Mouse (Mus musculus): ENCODE results near the gene Arv1. TPM values are rescaled to one million over a fixed set of nuclear protein-coding genes. Genes with fewer than 3 reads are reported as not detected.

Arv1 gene
- polyA plus RNA-seq (2015; fragmentation: Nextera tagmentation; extraction: Ambion mirVana): 4.8 and 5.7 TPM in 2 replicates

DNA sequence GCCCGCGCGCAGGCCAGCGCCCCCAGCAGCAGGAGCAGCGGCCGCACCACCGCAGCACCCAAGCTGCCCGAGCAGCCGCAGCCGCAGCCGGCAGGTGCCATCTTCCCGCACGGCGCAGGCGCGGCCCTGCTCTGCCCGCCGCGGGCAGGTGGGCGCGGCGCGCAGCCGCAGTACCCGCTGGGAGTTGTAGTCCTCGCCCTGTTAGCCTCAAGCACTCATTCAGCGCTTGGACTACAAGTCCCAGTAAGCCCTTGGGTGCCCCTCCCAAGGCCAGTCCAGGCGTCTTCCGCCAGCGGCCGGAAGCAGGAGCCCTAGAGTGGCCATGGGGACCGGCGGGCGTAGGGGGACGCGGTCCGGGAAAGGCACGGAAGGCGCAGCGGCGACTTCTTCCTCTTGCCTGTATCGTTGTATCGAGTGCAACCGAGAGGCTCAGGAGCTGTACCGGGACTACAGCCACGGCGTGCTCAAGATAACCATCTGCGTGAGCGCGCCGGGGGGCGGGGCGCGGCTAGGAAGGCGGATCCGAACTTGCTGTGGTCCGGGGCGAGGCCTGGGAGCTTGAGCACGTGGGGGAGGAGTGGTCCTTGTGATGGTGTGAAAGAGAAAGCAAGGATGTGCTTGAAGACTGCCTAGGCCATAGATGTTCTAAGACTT, at the start of gene Arv1, which contains the start of gene Ttc13:
TSS of gene Arv1 (plus strand) at position 278 of the 654 bp plus-strand sequence.
TSS of gene Ttc13 (minus strand) at position 122 of the 654 bp plus-strand sequence.
- Histone ChIP-seq H3K9ac (ENCODE audit: low read depth, low read length) (peak within 1 kb of the TSS; percentile 89), H3K4me3 (ENCODE audit: low read depth, low read length) (peak within 1 kb of the TSS; percentile 95), H3K27me3 (ENCODE audit: control insufficient read depth, insufficient read depth, low read depth, low read length) (no peaks in the 10 kb centered on the region), H3K9me3 (replicated peaks; ENCODE audit: control insufficient read depth, low read length) (no peaks in the 10 kb centered on the region), H3K36me3 (ENCODE audit: control insufficient read depth, insufficient read depth) (no peaks in the 10 kb centered on the region), H3K27ac (ENCODE audit: low read length) (peak within 1 kb of the TSS; percentile 77), H3K4me2 (ENCODE audit: low read depth, low read length) (peak within 1 kb of the TSS; percentile 94), H3K4me1 (ENCODE audit: control insufficient read depth, low read depth, low read length) (peaks cover 23% of the 10 kb centered on the region)
- peak; percentile 100 for ATAC-seq (ENCODE audit: low read depth)
- under 1% methylated on average over 59 of the region's 59 CpGs for WGBS (ENCODE audit: insufficient replicate concordance)

- no peaks in the 10 kb centered on the region for H3K4me1 ChIP-seq (ENCODE audit: control insufficient read depth, low read depth, low read length)
- H3K27ac ChIP-seq (ENCODE audit: low read length): no peak overlapping the region
- H3K4me2 ChIP-seq (ENCODE audit: low read depth, low read length): no peak overlapping the region
- no peaks in the 10 kb centered on the region for H3K27me3 ChIP-seq (ENCODE audit: control insufficient read depth, insufficient read depth, low read depth, low read length)
- no peaks in the 10 kb centered on the region for H3K9me3 ChIP-seq (replicated peaks; ENCODE audit: control insufficient read depth, low read length)
- ATAC-seq (ENCODE audit: low read depth): no peak
- 83% methylated on average over 2 of the region's 2 CpGs for WGBS (ENCODE audit: insufficient replicate concordance)
- H3K4me3 ChIP-seq (ENCODE audit: low read depth, low read length): no peak overlapping the region
- no peak overlapping the region for H3K9ac ChIP-seq (ENCODE audit: low read depth, low read length)
- no peaks in the 10 kb centered on the region for H3K36me3 ChIP-seq (ENCODE audit: control insufficient read depth, insufficient read depth)
Measured at GRCm38 (mm10) chr8:124672345-124672744, 49.6 kb upstream of the Arv1 start.

DNA sequence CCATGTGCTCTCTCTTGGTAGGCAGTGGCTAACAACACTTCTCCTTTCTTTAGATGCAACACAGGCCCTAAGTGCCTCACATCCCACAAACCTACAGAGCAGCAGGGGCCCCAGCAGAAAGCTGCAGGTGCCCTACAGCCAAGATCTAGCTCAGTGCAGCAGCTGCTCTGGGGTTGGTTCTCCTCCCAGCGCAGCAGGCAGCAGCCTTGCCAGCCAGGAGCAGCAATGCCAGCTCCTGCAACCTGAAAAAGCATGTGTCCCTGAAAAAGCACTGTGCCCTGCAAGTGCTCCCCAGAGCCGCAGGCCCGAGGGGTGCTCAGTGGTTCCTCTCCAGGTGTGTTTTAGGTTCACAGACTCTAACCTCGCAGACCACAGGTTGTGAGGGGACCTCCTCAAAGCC, 45.3 kb upstream of the Arv1 start:
- Histone ChIP-seq H3K36me3 (ENCODE audit: control insufficient read depth, insufficient read depth) (peaks cover 2% of the 10 kb centered on the region), H3K4me2 (ENCODE audit: low read depth, low read length) (no peak overlapping the region), H3K27ac (ENCODE audit: low read length) (no peak overlapping the region), H3K4me3 (ENCODE audit: low read depth, low read length) (no peak overlapping the region), H3K9ac (ENCODE audit: low read depth, low read length) (no peak overlapping the region), H3K27me3 (ENCODE audit: control insufficient read depth, insufficient read depth, low read depth, low read length) (no peaks in the 10 kb centered on the region), H3K4me1 (ENCODE audit: control insufficient read depth, low read depth, low read length) (no peaks in the 10 kb centered on the region), H3K9me3 (replicated peaks; ENCODE audit: control insufficient read depth, low read length) (no peaks in the 10 kb centered on the region)
- ATAC-seq (ENCODE audit: low read depth): no peak
- WGBS (ENCODE audit: insufficient replicate concordance): 73% methylated on average over 4 of the region's 4 CpGs

GRCm38 (mm10) chr8:124677078-124677477, 44.9 kb upstream of the Arv1 start:
- no peaks in the 10 kb centered on the region for H3K4me1 ChIP-seq (ENCODE audit: control insufficient read depth, low read depth, low read length)
- H3K9ac ChIP-seq (ENCODE audit: low read depth, low read length): no peak overlapping the region
- no peaks in the 10 kb centered on the region for H3K9me3 ChIP-seq (replicated peaks; ENCODE audit: control insufficient read depth, low read length)
- H3K4me3 ChIP-seq (ENCODE audit: low read depth, low read length): no peak overlapping the region
- WGBS (ENCODE audit: insufficient replicate concordance): 82% methylated on average over 7 of the region's 7 CpGs
- peaks cover 2% of the 10 kb centered on the region for H3K36me3 ChIP-seq (ENCODE audit: control insufficient read depth, insufficient read depth)
- H3K27ac ChIP-seq (ENCODE audit: low read length): no peak overlapping the region
- H3K27me3 ChIP-seq (ENCODE audit: control insufficient read depth, insufficient read depth, low read depth, low read length): no peaks in the 10 kb centered on the region
- no peak overlapping the region for H3K4me2 ChIP-seq (ENCODE audit: low read depth, low read length)
- ATAC-seq (ENCODE audit: low read depth): no peak; the same call in 1 of the 2 replicates

DNA sequence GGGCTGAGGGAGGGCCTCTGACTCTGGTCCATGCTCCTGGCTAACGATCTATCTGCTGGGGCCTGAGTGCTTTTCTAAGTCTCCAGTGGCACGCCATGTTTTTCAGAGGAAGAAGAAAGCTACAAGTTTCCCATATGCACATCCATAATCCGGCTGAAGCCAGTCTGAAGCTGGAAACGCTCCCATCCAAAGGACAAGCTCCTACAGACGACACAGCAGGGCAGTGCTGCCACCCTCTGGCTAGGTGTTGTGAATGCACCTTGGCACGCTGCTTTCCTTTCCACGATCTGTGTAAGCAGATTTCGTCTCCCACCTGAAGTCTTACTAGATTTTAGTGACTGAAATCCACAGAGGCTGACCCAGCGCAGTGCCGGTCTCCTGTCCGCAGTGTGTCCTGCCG, 44.5 kb upstream of the Arv1 start:
- no peaks in the 10 kb centered on the region for H3K9me3 ChIP-seq (replicated peaks; ENCODE audit: control insufficient read depth, low read length)
- H3K9ac ChIP-seq (ENCODE audit: low read depth, low read length): no peak overlapping the region
- no peaks in the 10 kb centered on the region for H3K4me1 ChIP-seq (ENCODE audit: control insufficient read depth, low read depth, low read length)
- H3K4me3 ChIP-seq (ENCODE audit: low read depth, low read length): no peak overlapping the region
- H3K27me3 ChIP-seq (ENCODE audit: control insufficient read depth, insufficient read depth, low read depth, low read length): no peaks in the 10 kb centered on the region
- no peak overlapping the region for H3K4me2 ChIP-seq (ENCODE audit: low read depth, low read length)
- peaks cover 2% of the 10 kb centered on the region for H3K36me3 ChIP-seq (ENCODE audit: control insufficient read depth, insufficient read depth)
- no peak for ATAC-seq (ENCODE audit: low read depth)
- WGBS (ENCODE audit: insufficient replicate concordance): 60% methylated on average over 12 of the region's 12 CpGs
- H3K27ac ChIP-seq (ENCODE audit: low read length): no peak overlapping the region

- Histone ChIP-seq H3K4me1 (ENCODE audit: control insufficient read depth, low read depth, low read length) (no peaks in the 10 kb centered on the region), H3K4me2 (ENCODE audit: low read depth, low read length) (no peak overlapping the region), H3K27ac (ENCODE audit: low read length) (no peak overlapping the region), H3K9ac (ENCODE audit: low read depth, low read length) (no peak overlapping the region), H3K36me3 (ENCODE audit: control insufficient read depth, insufficient read depth) (peaks cover 2% of the 10 kb centered on the region), H3K4me3 (ENCODE audit: low read depth, low read length) (no peak overlapping the region), H3K9me3 (replicated peaks; ENCODE audit: control insufficient read depth, low read length) (no peaks in the 10 kb centered on the region), H3K27me3 (ENCODE audit: control insufficient read depth, insufficient read depth, low read depth, low read length) (no peaks in the 10 kb centered on the region)
- WGBS (ENCODE audit: insufficient replicate concordance): 84% methylated on average over 13 of the region's 13 CpGs
- no peak for ATAC-seq (ENCODE audit: low read depth)
Measured at GRCm38 (mm10) chr8:124678246-124678645, 43.7 kb upstream of the Arv1 start.

DNA sequence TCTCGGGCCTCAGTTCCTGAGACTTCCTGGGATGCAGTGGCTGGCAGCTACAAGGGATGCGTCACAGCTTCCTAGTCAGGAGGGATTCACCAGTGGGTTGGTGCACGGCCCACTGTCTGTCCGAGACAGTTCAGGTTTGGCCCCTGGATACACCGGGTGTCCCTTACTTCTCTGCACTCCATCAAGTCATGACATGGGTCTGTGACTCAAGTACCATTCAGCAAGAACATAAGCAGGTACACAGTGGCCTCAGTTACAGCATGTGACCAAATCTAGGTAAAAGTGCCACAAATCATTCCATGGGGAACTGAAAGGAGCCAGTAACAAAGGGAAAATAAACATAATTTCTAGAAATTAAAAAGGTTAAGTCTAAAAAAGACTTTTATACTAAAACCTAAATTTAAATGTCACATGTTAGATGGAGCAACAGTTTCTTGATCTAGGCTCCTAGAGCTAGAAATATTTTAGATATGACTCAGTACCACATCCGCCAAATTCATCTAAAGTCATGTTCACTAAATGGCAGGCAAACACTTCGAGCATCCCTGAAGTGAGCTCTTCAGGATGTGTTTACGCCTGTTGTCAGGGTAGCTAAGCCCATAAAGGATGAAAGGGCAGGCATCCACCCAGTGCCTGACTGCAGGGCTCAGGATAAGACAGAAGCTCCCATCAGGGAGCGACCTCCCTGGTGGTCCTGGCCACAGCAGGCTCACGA, 40.7 kb upstream of the Arv1 start:
- H3K4me1 ChIP-seq (ENCODE audit: control insufficient read depth, low read depth, low read length): no peaks in the 10 kb centered on the region
- 81% methylated on average over 10 of the region's 10 CpGs for whole genome bisulfite sequencing (ENCODE audit: insufficient replicate concordance)
- H3K27me3 ChIP-seq (ENCODE audit: control insufficient read depth, insufficient read depth, low read depth, low read length): no peaks in the 10 kb centered on the region
- H3K36me3 ChIP-seq (ENCODE audit: control insufficient read depth, insufficient read depth): peaks cover 4% of the 10 kb centered on the region
- H3K27ac ChIP-seq (ENCODE audit: low read length): no peak overlapping the region
- no peak overlapping the region for H3K4me2 ChIP-seq (ENCODE audit: low read depth, low read length)
- no peaks in the 10 kb centered on the region for H3K9me3 ChIP-seq (replicated peaks; ENCODE audit: control insufficient read depth, low read length)
- H3K4me3 ChIP-seq (ENCODE audit: low read depth, low read length): no peak overlapping the region
- H3K9ac ChIP-seq (ENCODE audit: low read depth, low read length): no peak overlapping the region
- no peak for ATAC-seq (ENCODE audit: low read depth)

DNA sequence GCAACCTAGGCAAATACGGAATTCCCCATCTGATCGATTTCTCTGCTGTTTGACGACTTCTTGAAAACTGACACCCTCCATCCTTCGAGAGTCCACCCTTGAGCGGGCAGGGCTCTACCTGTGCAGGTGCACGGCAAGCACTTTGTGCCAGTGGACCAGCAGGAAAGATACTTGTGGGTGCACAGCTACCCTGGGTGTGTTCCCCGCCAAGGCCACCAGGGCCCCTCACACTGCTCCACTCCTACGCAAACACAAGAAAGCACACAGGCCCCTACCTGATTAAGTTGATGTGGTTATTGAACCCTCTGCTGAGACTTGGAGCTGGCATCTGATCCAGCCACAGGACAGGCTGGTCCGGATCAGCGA, 40.2 kb upstream of the Arv1 start:
- Histone ChIP-seq H3K4me2 (ENCODE audit: low read depth, low read length) (no peak overlapping the region), H3K4me1 (ENCODE audit: control insufficient read depth, low read depth, low read length) (no peaks in the 10 kb centered on the region), H3K36me3 (ENCODE audit: control insufficient read depth, insufficient read depth) (peaks cover 6% of the 10 kb centered on the region), H3K27me3 (ENCODE audit: control insufficient read depth, insufficient read depth, low read depth, low read length) (no peaks in the 10 kb centered on the region), H3K27ac (ENCODE audit: low read length) (no peak overlapping the region), H3K9me3 (replicated peaks; ENCODE audit: control insufficient read depth, low read length) (no peaks in the 10 kb centered on the region), H3K4me3 (ENCODE audit: low read depth, low read length) (no peak overlapping the region), H3K9ac (ENCODE audit: low read depth, low read length) (no peak overlapping the region)
- no peak for ATAC-seq (ENCODE audit: low read depth)
- 82% methylated on average over 10 of the region's 10 CpGs for WGBS (ENCODE audit: insufficient replicate concordance)

- ATAC-seq (ENCODE audit: low read depth): no peak
Measured at GRCm38 (mm10) chr8:124682218-124682617, 39.7 kb upstream of the Arv1 start.

More at GRCm38 (mm10) chr8:124682218-124682617, 39.7 kb upstream of the Arv1 start:
- no peak overlapping the region for H3K4me2 ChIP-seq (ENCODE audit: low read depth, low read length)
- WGBS (ENCODE audit: insufficient replicate concordance): 77% methylated on average over 10 of the region's 10 CpGs
- H3K9me3 ChIP-seq (replicated peaks; ENCODE audit: control insufficient read depth, low read length): no peaks in the 10 kb centered on the region
- no peak overlapping the region for H3K27ac ChIP-seq (ENCODE audit: low read length)
- no peaks in the 10 kb centered on the region for H3K4me1 ChIP-seq (ENCODE audit: control insufficient read depth, low read depth, low read length)
- peaks cover 6% of the 10 kb centered on the region for H3K36me3 ChIP-seq (ENCODE audit: control insufficient read depth, insufficient read depth)
- no peak overlapping the region for H3K4me3 ChIP-seq (ENCODE audit: low read depth, low read length)
- H3K27me3 ChIP-seq (ENCODE audit: control insufficient read depth, insufficient read depth, low read depth, low read length): no peaks in the 10 kb centered on the region
- H3K9ac ChIP-seq (ENCODE audit: low read depth, low read length): no peak overlapping the region
